Mouse (Mus musculus) forebrain, embryonic 10.5 days (tissue): ENCODE measurements around the gene Pde1b. TPM values are rescaled to one million over a fixed set of nuclear protein-coding genes. Genes with fewer than 3 reads are reported as not detected.

Experiments used
- DNase-seq: peaks from one replicate; pipeline ENCODE4 v3.0.0-alpha.2; 2017; ENCODE audit warnings: low spot score; ENCODE audit errors: extremely low spot score
- H3K27ac ChIP-seq: fragments of 300-500 bp; sonication (generic); 2 replicates; pipeline ENCODE4 v1.5.1; 2016; ENCODE audit warnings: mild to moderate bottlenecking
- H3K27me3 ChIP-seq: fragments of 300-500 bp; sonication (generic); 2 replicates; pipeline ENCODE4 v1.6.1; 2016; ENCODE audit warnings: mild to moderate bottlenecking; ENCODE audit not compliant: poor library complexity, severe bottlenecking
- H3K36me3 ChIP-seq: fragments of 300-500 bp; sonication (generic); replicated peaks from 2 replicates; pipeline ENCODE4 v1.6.1; 2016; ENCODE audit warnings: mild to moderate bottlenecking, moderate library complexity
- H3K4me1 ChIP-seq: fragments of 300-500 bp; sonication (generic); 2 replicates; pipeline ENCODE4 v1.6.1; 2016
- H3K4me3 ChIP-seq: fragments of 300-500 bp; sonication (generic); 2 replicates; pipeline ENCODE4 v1.5.1; 2016; ENCODE audit warnings: mild to moderate bottlenecking, moderate library complexity
- H3K9me3 ChIP-seq: fragments of 300-500 bp; sonication (generic); 2 replicates; pipeline ENCODE4 v1.6.1; 2016; ENCODE audit warnings: mild to moderate bottlenecking, moderate library complexity
- WGBS: fragments of 180-500 bp; shearing (Covaris S2); methylation state at CpG from one replicate; pipeline ENCODE4 v1.1.7; 2016; 5-methylcytosine and 5-hydroxymethylcytosine counted together
- polyA plus RNA-seq: library from polyadenylated mRNA; unstranded; fragments of >200 nt; fragmentation: Nextera tagmentation; extraction: Ambion mirVana; gene quantifications from 2 replicates; pipeline ENCODE4 v1.2.1, GENCODE M21; 2016

Gene Pde1b
- polyA plus RNA-seq = 19.1 and 19.6 TPM in 2 replicates

- peaks cover 43% of the 10 kb centered on the region for H3K4me1 ChIP-seq
- 2% methylated on average over 56 of the region's 63 CpGs for WGBS
- no peaks in the 10 kb centered on the region for H3K36me3 ChIP-seq
- H3K27me3 ChIP-seq = peaks cover 83% of the 10 kb centered on the region
- H3K27ac ChIP-seq = peak within 1 kb of the TSS; percentile 88
- H3K4me3 ChIP-seq = peak within 1 kb of the TSS; percentile 64
- H3K9me3 ChIP-seq = no peaks in the 10 kb centered on the region
- peak; percentile 65 for DNase-seq
Observed at GRCm38 (mm10) chr15:103502435-103503250, at the start of gene Pde1b. Gene Pde1b, plus strand, starts transcription at chr15:103503034.

DNA sequence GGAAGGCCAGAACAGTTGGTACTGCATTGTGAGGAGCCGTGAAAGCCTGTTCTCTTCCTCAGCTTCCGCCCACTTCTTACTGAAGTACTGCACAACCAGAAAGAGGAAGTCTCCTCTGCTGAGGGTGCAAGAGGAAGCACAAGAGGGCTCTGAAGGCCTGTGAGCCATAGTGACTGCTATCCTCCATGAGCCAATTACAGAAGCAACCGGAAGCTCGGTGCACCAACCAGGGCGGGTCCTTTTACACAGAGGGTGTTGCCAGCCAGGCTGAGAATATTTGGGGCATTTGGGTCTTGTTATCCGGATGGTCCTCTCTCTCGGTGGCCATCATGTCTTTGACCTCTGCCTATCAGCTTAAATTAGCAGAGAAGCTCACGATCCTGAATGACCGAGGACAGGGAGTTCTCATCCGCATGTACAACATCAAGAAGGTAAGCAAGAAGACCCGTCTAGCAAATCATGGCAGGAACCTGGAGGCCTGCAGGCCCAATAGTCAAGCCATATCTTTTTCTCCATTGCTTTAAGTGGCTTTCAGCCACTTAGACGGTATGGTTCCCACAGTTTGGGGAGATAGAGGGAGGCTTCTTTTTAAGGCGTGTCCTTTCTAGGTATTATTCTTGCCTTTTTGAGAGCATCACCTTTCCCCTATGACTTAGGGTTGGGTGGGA is 49.1 kb upstream of the Pde1b start, which contains the start of gene Nckap1l:
Nckap1l (plus strand) TSS at position 244 of the 668 bp plus-strand sequence.
- H3K27ac ChIP-seq = no peak within 1 kb of the TSS
- no peaks in the 10 kb centered on the region for H3K36me3 ChIP-seq
- WGBS = 87% methylated on average over 13 of the region's 13 CpGs
- no peaks in the 10 kb centered on the region for H3K27me3 ChIP-seq
- no peaks in the 10 kb centered on the region for H3K4me1 ChIP-seq
- no peak within 1 kb of the TSS for H3K4me3 ChIP-seq
- no peaks in the 10 kb centered on the region for H3K9me3 ChIP-seq
- DNase-seq = no peak

GRCm38 (mm10) chr15:103454449-103454848 is 48.4 kb upstream of the Pde1b start:
- Histone ChIP-seq H3K27ac (no peak overlapping the region), H3K9me3 (no peaks in the 10 kb centered on the region)
- 90% methylated on average over 6 of the region's 6 CpGs for WGBS

DNA sequence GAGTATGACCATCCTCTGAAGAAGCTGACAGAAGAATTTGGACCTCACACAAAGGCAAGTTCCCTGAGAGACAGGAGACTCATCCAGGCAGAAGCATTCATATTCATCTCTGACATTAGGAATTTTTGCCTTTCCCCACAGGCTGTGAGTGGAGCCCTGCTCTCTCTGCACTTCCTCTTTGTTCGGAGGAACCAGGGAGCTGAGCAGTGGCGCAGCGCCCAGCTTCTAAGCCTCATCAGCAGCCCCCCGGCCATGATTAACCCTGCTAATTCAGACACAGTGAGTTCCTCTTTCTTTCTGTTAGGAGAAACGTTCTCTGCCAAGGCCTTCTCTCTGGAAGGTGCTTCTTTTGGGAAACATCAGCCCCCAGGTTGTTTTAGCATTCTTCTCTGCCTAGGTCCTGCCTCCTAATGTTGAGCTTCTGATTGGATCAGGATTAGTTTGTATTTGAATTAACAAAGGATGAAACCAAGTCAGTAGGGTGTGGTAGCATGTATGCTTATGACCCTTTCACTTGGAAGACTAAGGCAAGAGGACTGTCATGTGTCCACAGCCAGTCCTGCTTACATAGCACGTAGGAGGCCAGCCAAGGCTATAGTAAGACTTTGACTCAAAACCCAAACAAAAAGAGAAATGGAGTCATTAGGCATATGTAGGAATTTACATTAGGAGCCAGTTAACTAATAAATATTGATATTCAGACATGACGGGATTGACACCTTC is 40.1 kb upstream of the Pde1b start:
- Histone ChIP-seq H3K27me3 (no peaks in the 10 kb centered on the region), H3K27ac (no peak overlapping the region), H3K36me3 (no peaks in the 10 kb centered on the region), H3K9me3 (no peaks in the 10 kb centered on the region), H3K4me1 (no peaks in the 10 kb centered on the region), H3K4me3 (no peak overlapping the region)
- DNase-seq = no peak
- WGBS = 76% methylated on average over 7 of the region's 7 CpGs

More at GRCm38 (mm10) chr15:103454449-103454848, 48.4 kb upstream of the Pde1b start:
- no peak for DNase-seq
- Histone ChIP-seq H3K4me3 (no peak overlapping the region), H3K27me3 (no peaks in the 10 kb centered on the region), H3K4me1 (no peaks in the 10 kb centered on the region), H3K36me3 (no peaks in the 10 kb centered on the region)

DNA sequence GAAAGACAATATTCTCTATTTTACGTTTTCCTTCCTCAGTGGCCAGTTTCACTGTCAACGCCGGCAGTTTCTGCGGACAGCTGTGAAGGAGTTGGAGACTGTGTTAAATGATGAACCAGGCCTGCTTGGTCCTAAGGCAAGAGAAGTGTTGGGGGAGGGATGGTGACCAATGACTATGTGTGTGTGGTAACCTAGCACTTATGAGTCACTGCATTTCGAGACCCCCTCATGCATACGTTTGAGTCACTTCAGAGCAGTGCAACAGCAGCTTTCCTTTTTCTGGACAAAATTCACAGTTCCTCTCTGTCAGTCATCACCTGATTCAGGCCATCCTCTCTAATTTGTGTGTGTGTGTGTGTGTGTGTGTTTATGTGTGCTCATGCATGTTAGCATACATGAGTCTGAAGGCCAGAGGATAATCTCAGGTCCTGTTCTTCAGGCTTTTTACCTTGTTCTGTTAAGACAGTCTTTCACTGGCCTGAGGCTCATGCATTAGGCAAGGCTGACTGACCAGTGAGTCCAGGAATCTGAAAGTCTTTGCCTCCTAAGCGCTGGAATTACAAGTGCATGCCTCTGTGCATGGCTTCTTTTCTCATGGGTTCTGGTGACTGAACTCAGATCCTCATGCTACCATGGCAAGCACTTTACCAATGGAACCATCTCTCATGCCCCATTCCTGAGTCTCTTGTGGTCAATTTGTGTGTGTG is 31.2 kb upstream of the Pde1b start:
- no peak for DNase-seq
- Histone ChIP-seq H3K4me1 (peaks cover 28% of the 10 kb centered on the region), H3K27me3 (no peaks in the 10 kb centered on the region), H3K9me3 (no peaks in the 10 kb centered on the region), H3K4me3 (no peak overlapping the region), H3K27ac (no peak overlapping the region), H3K36me3 (no peaks in the 10 kb centered on the region)
- WGBS = 90% methylated on average over 7 of the region's 7 CpGs

DNA sequence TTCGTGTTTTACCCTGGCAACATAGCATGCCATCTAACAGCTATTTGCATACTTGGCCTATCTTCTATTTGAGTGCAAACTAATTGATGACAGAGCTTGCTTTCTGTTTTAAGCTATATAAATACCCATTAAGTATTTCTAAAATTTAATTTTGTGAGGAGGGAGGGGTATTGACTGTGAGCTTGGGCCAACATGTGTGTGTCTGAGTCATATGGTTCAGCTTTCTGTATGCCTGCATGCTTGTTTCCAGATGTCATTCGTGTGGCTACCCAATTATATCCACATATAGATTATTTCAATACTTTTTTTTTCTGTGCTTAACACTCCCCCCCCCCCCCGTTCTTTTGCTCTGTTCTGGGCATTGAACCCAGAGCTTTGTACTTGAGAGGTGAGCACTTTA is 30.6 kb upstream of the Pde1b start:
- no peaks in the 10 kb centered on the region for H3K36me3 ChIP-seq
- H3K9me3 ChIP-seq = no peaks in the 10 kb centered on the region
- H3K27me3 ChIP-seq = no peaks in the 10 kb centered on the region
- no peak overlapping the region for H3K4me3 ChIP-seq
- DNase-seq = no peak
- H3K27ac ChIP-seq = no peak overlapping the region
- H3K4me1 ChIP-seq = peaks cover 28% of the 10 kb centered on the region
- 80% methylated on average over 3 of the region's 3 CpGs for WGBS

DNA sequence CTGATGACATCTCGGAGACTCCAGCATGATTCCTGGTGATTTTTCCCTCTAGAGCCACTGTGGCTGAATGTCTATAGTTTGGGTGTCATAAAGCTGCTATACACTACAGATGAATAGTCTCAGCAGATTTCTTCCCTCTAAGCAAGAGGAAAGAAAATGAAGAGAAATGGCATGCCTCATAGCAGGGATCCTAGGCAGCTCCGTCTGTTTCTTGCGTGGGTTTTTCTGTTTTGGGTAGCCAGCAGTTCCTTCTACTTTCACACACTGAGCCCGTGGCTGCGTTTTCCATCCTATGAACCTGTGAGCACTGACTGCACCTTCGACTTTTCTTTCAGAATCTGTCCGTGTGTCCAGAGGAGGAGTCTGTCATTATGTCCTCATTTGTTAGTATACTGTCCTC is 29.7 kb upstream of the Pde1b start:
- H3K9me3 ChIP-seq = no peaks in the 10 kb centered on the region
- no peak overlapping the region for H3K27ac ChIP-seq
- H3K27me3 ChIP-seq = no peaks in the 10 kb centered on the region
- 86% methylated on average over 7 of the region's 7 CpGs for WGBS
- H3K36me3 ChIP-seq = no peaks in the 10 kb centered on the region
- peaks cover 28% of the 10 kb centered on the region for H3K4me1 ChIP-seq
- H3K4me3 ChIP-seq = no peak overlapping the region
- no peak for DNase-seq

DNA sequence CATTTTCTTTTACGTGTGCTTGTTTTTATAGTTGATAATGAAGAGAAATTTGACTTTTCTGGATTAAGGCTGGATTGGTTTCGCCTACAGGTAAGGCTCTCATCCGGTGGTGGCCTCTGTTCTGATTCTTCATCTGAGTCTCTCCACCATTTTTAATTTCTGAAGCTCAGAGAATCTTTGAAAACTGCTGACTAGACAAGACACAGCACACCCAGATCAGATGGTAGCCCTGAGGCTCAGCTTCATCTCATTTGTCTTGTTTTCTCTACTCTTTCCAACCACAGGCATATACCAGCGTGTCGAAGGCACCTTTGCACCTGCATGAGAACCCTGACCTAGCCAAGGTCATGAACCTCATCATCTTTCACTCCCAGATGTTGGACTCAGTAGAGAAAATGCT is 29.1 kb upstream of the Pde1b start:
- Histone ChIP-seq H3K9me3 (no peaks in the 10 kb centered on the region), H3K27ac (no peak overlapping the region), H3K36me3 (no peaks in the 10 kb centered on the region), H3K4me3 (no peak overlapping the region), H3K27me3 (no peaks in the 10 kb centered on the region), H3K4me1 (peaks cover 28% of the 10 kb centered on the region)
- 85% methylated on average over 5 of the region's 5 CpGs for WGBS
- DNase-seq = no peak

- no peak overlapping the region for H3K4me3 ChIP-seq
- H3K27me3 ChIP-seq = no peaks in the 10 kb centered on the region
- 76% methylated on average over 1 of the region's 1 CpGs for WGBS
- DNase-seq = no peak
- no peaks in the 10 kb centered on the region for H3K9me3 ChIP-seq
- no peak overlapping the region for H3K27ac ChIP-seq
- peaks cover 4% of the 10 kb centered on the region; the same call in 1 of the 2 replicates for H3K4me1 ChIP-seq
- H3K36me3 ChIP-seq = no peaks in the 10 kb centered on the region
Observed at GRCm38 (mm10) chr15:103479080-103479606, 23.7 kb upstream of the Pde1b start.

DNA sequence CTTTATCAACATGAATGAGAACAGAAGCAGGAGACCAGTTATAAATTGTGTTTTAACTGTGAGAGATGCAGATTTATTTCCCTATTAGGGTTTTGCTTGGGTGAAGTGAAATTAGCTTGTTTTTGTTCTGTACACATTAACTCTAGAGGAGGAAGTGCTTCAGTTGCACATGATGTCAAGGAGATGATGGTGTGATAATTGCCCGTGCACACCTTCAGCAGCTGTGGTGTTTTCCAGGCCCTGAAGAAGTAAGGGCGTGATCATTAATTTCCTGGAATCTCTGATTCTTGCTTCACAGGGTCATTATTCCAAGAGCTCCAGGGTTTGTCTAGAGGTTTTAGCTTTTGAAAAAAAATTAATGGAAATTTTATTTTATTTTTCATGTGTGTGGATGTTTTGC is 22.7 kb upstream of the Pde1b start:
- WGBS = 84% methylated on average over 2 of the region's 2 CpGs
- Histone ChIP-seq H3K4me3 (no peak overlapping the region), H3K4me1 (peaks cover 14% of the 10 kb centered on the region), H3K27me3 (no peaks in the 10 kb centered on the region), H3K27ac (no peak overlapping the region), H3K36me3 (no peaks in the 10 kb centered on the region), H3K9me3 (no peaks in the 10 kb centered on the region)
- DNase-seq = no peak

- Histone ChIP-seq H3K27ac (0 out of 2 replicates have a peak overlapping the region, but pooled peaks have one; percentile 36), H3K4me1 (peaks cover 26% of the 10 kb centered on the region), H3K4me3 (no peak overlapping the region), H3K27me3 (no peaks in the 10 kb centered on the region), H3K36me3 (no peaks in the 10 kb centered on the region), H3K9me3 (no peaks in the 10 kb centered on the region)
- peak; percentile 50 for DNase-seq
- WGBS = 0% methylated on average over 1 of the region's 1 CpGs
Observed at GRCm38 (mm10) chr15:103482488-103482887, 20.3 kb upstream of the Pde1b start.

- 70% methylated on average over 2 of the region's 2 CpGs for WGBS
- Histone ChIP-seq H3K4me1 (peaks cover 26% of the 10 kb centered on the region), H3K4me3 (no peak overlapping the region), H3K27ac (peak overlapping the region; percentile 56; the same call in 1 of the 2 replicates), H3K36me3 (no peaks in the 10 kb centered on the region), H3K27me3 (no peaks in the 10 kb centered on the region), H3K9me3 (no peaks in the 10 kb centered on the region)
- no peak for DNase-seq
Observed at GRCm38 (mm10) chr15:103484490-103484889, 18.3 kb upstream of the Pde1b start.
